Mouse (Mus musculus) ZHBTc4 (cell line): ENCODE results near the gene Irx3.

Experiments
- DNase-seq: peaks from one replicate; pipeline ENCODE4 v3.0.0-alpha.2; 2011; ENCODE audit warnings: low read depth, low spot score

Irx3 gene

GRCm38 (mm10) chr8:91801839-91802238, at the start of gene Irx3:
Gene Irx3, minus strand, starts transcription at chr8:91802067.
- DNase-seq = peak; percentile 93

GRCm38 (mm10) chr8:91851359-91851758, 49.5 kb upstream of the Irx3 start:
- DNase-seq = no peak

- no peak for DNase-seq
These were observed 48.1 kb upstream of the Irx3 start for GRCm38 (mm10) chr8:91849984-91850383.

- DNase-seq = no peak
These were observed 47.7 kb upstream of the Irx3 start for GRCm38 (mm10) chr8:91849529-91849928.

- DNase-seq = no peak
These were observed 43.8 kb upstream of the Irx3 start for GRCm38 (mm10) chr8:91845641-91846040.

GRCm38 (mm10) chr8:91837131-91837530, 35.3 kb upstream of the Irx3 start:
- no peak for DNase-seq

GRCm38 (mm10) chr8:91836685-91837084, 34.8 kb upstream of the Irx3 start:
- DNase-seq = no peak

- DNase-seq = no peak
These were observed 25.8 kb upstream of the Irx3 start for GRCm38 (mm10) chr8:91827661-91828060.

GRCm38 (mm10) chr8:91827192-91827591, 25.3 kb upstream of the Irx3 start:
- DNase-seq = no peak

GRCm38 (mm10) chr8:91823357-91823756, 21.5 kb upstream of the Irx3 start:
- DNase-seq = no peak

- no peak for DNase-seq
These were observed 20.9 kb upstream of the Irx3 start for GRCm38 (mm10) chr8:91822746-91823145.

GRCm38 (mm10) chr8:91821976-91822375, 20.1 kb upstream of the Irx3 start:
- no peak for DNase-seq

GRCm38 (mm10) chr8:91819778-91820177, 17.9 kb upstream of the Irx3 start:
- DNase-seq = no peak

GRCm38 (mm10) chr8:91818784-91819183, 16.9 kb upstream of the Irx3 start:
- no peak for DNase-seq

- DNase-seq = no peak
These were observed 12.2 kb upstream of the Irx3 start for GRCm38 (mm10) chr8:91814106-91814505.

GRCm38 (mm10) chr8:91806720-91807241, 4.9 kb upstream of the Irx3 start:
- DNase-seq = no peak

- DNase-seq = peak; percentile 22
These were observed 4.3 kb upstream of the Irx3 start for GRCm38 (mm10) chr8:91806084-91806719.

GRCm38 (mm10) chr8:91805254-91805671, 3.4 kb upstream of the Irx3 start:
- DNase-seq = peak; percentile 56

GRCm38 (mm10) chr8:91804403-91805253, 2.8 kb upstream of the Irx3 start:
- peak; percentile 56 for DNase-seq

GRCm38 (mm10) chr8:91803515-91804402, 1.9 kb upstream of the Irx3 start:
- peak; percentile 42 for DNase-seq

- peak; percentile 54 for DNase-seq
These were observed 795 bp upstream of the Irx3 start for GRCm38 (mm10) chr8:91802401-91803322.
